Mouse (Mus musculus) heart, embryonic 16.5 days (tissue): ENCODE measurements around the gene Gm9513. TPM values are rescaled to one million over a fixed set of nuclear protein-coding genes. Genes with fewer than 3 reads are reported as not detected.

ENCODE experiments used
- ATAC-seq: fragments of 200-750 bp; cut with Nextera tagmentation; replicated peaks from 2 replicates; pipeline ENCODE4 v1.8.0; 2017; ENCODE audit warnings: moderate number of reproducible peaks; ENCODE audit not compliant: insufficient read depth, low FRiP score; ENCODE audit errors: extremely low read depth
- H3K27ac ChIP-seq: fragments of 300-500 bp; sonication (generic); 2 replicates; pipeline ENCODE4 v1.5.1; 2014; ENCODE audit warnings: mild to moderate bottlenecking, low read length, control low read depth, moderate library complexity
- H3K27me3 ChIP-seq: fragments of 300-500 bp; sonication (generic); 2 replicates; pipeline ENCODE4 v1.6.1; 2014; ENCODE audit warnings: low read length, mixed read lengths; ENCODE audit not compliant: control insufficient read depth, insufficient read depth
- H3K36me3 ChIP-seq: fragments of 300-500 bp; sonication (generic); 2 replicates; pipeline ENCODE4 v1.6.1; 2014; ENCODE audit not compliant: control insufficient read depth, insufficient read depth
- H3K4me1 ChIP-seq: fragments of 300-500 bp; sonication (generic); 2 replicates; pipeline ENCODE4 v1.6.1; 2014; ENCODE audit warnings: low read length, mixed read lengths; ENCODE audit not compliant: control insufficient read depth, insufficient read depth
- H3K4me2 ChIP-seq: fragments of 300-500 bp; sonication (generic); 2 replicates; pipeline ENCODE4 v1.6.1; 2014; ENCODE audit warnings: low read depth, mild to moderate bottlenecking, control low read depth, low read length
- H3K4me3 ChIP-seq: fragments of 300-500 bp; sonication (generic); 2 replicates; pipeline ENCODE4 v1.5.1; 2014; ENCODE audit warnings: mild to moderate bottlenecking, control low read depth, low read length
- H3K9ac ChIP-seq: fragments of 300-500 bp; sonication (generic); 2 replicates; pipeline ENCODE4 v1.6.1; 2014; ENCODE audit warnings: low read length, control low read depth
- H3K9me3 ChIP-seq: fragments of 300-500 bp; sonication (generic); replicated peaks from 2 replicates; pipeline ENCODE4 v1.6.1; 2016; ENCODE audit warnings: low read length; ENCODE audit not compliant: control insufficient read depth
- WGBS: fragments of 180-500 bp; shearing (Covaris S2); extraction: QIAGEN DNeasy Blood & Tissue Kit; methylation state at CpG from one replicate; pipeline ENCODE4 v1.1.7; 2014; 5-methylcytosine and 5-hydroxymethylcytosine counted together
- polyA plus RNA-seq: library from polyadenylated mRNA; unstranded; fragments of >200 nt; fragmentation: Nextera tagmentation; extraction: Ambion mirVana; gene quantifications from 2 replicates; pipeline ENCODE4 v1.2.1, GENCODE M21; 2015

The Gm9513 gene
- not detected in 2 replicates for polyA plus RNA-seq

DNA sequence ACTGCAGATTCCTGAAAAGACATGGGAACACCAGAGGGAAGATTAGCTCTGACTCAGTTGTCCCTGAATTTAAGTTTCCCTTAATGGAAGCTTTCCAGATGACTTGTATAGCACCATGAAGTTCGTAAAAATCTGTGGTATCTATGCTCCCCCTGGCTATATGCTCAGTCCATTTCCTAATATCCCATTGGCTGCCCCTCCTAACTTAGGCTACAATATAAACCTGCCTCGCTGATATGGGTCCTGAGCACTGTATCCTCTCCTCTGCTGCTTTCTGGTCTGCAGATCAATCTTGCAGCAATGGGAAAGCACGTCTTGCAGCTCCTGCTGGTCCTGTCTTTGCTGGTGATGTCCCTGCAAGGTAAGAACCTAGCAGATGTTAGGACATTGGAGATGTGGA lies at the start of gene Gm9513:
Gm9513 (plus strand) TSS at position 301 of the 400 bp plus-strand sequence.
- Histone ChIP-seq H3K36me3 (no peaks in the 10 kb centered on the region), H3K9me3 (peaks cover 4% of the 10 kb centered on the region; the same call in 1 of the 2 replicates), H3K4me1 (no peaks in the 10 kb centered on the region), H3K27ac (no peak within 1 kb of the TSS), H3K27me3 (no peaks in the 10 kb centered on the region), H3K9ac (no peak within 1 kb of the TSS), H3K4me2 (no peak within 1 kb of the TSS), H3K4me3 (no peak within 1 kb of the TSS)
- no peak for ATAC-seq
- 40% methylated on average over 3 of the region's 3 CpGs for WGBS

- H3K4me2 ChIP-seq, result no peak within 1 kb of the TSS
- 59% methylated on average over 4 of the region's 4 CpGs for WGBS
These were observed 43.9 kb upstream of the Gm9513 start, which contains the start of gene Gm7257 for GRCm38 (mm10) chr9:36431584-36431983. Gm7257 (plus strand) TSS chr9:36431884.

GRCm38 (mm10) chr9:36435051-36435764 lies 40.2 kb upstream of the Gm9513 start:
- Histone ChIP-seq H3K4me1 (no peaks in the 10 kb centered on the region), H3K9ac (no peak overlapping the region), H3K36me3 (no peaks in the 10 kb centered on the region), H3K27ac (no peak overlapping the region), H3K4me2 (no peak overlapping the region), H3K9me3 (no peaks in the 10 kb centered on the region), H3K27me3 (no peaks in the 10 kb centered on the region), H3K4me3 (no peak overlapping the region)
- 33% methylated on average over 2 of the region's 2 CpGs for WGBS
- no peak for ATAC-seq

More at GRCm38 (mm10) chr9:36431584-36431983, 43.9 kb upstream of the Gm9513 start, which contains the start of gene Gm7257:
- Histone ChIP-seq H3K36me3 (no peaks in the 10 kb centered on the region), H3K4me1 (no peaks in the 10 kb centered on the region), H3K4me3 (no peak within 1 kb of the TSS), H3K9ac (no peak within 1 kb of the TSS), H3K9me3 (peaks cover 2% of the 10 kb centered on the region; the same call in 1 of the 2 replicates), H3K27me3 (no peaks in the 10 kb centered on the region), H3K27ac (no peak within 1 kb of the TSS)
- ATAC-seq, result no peak

DNA sequence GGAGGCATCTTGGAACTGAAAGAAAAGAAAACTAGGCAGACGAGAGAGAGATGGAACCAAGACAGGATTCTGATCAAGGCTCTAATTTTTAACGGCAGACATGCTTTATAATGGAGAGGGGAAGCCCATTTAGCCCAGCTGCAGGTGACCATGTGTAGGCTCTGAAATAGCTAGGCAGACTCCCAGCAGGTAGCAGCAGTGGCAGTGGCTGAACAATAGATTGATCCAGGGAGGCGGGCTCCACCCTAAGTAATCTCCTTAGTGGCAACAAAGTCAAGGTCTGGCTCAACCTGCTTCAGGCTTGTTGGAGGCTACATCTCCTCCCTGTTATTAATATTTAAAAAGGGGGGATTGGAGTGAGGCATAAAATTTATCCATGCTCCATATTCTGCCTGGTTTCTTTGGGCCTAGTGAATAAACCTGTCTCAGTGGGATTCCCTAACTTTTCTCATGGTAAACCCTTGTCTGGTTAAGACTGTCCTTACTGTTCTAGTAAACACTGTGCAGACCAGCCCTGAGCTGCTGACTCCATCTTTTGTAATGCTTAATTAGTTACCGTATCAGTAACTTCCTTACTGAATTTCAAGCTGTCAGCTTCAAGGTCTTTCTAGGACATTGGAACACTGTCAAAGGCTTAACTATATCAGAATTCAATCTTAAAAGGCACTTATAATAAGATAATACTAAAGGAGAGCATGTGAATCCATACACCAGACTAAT lies 19.2 kb downstream of the Gm9513 start:
- no peak overlapping the region for H3K4me3 ChIP-seq
- peaks cover 5% of the 10 kb centered on the region; the same call in 1 of the 2 replicates for H3K9me3 ChIP-seq
- H3K9ac ChIP-seq, result no peak overlapping the region
- ATAC-seq, result no peak
- H3K27me3 ChIP-seq, result no peaks in the 10 kb centered on the region
- no peaks in the 10 kb centered on the region for H3K36me3 ChIP-seq
- no peak overlapping the region for H3K4me2 ChIP-seq
- no peaks in the 10 kb centered on the region for H3K4me1 ChIP-seq
- no peak overlapping the region for H3K27ac ChIP-seq
- WGBS, result 83% methylated on average over 4 of the region's 4 CpGs

- Histone ChIP-seq H3K4me2 (no peak overlapping the region), H3K9ac (no peak overlapping the region), H3K4me1 (no peaks in the 10 kb centered on the region), H3K9me3 (peaks cover 5% of the 10 kb centered on the region; the same call in 1 of the 2 replicates), H3K4me3 (no peak overlapping the region), H3K27me3 (no peaks in the 10 kb centered on the region), H3K36me3 (no peaks in the 10 kb centered on the region), H3K27ac (no peak overlapping the region)
- WGBS, result 36% methylated on average over 1 of the region's 1 CpGs
- no peak for ATAC-seq
These were observed 20.4 kb downstream of the Gm9513 start for GRCm38 (mm10) chr9:36495824-36496223.

DNA sequence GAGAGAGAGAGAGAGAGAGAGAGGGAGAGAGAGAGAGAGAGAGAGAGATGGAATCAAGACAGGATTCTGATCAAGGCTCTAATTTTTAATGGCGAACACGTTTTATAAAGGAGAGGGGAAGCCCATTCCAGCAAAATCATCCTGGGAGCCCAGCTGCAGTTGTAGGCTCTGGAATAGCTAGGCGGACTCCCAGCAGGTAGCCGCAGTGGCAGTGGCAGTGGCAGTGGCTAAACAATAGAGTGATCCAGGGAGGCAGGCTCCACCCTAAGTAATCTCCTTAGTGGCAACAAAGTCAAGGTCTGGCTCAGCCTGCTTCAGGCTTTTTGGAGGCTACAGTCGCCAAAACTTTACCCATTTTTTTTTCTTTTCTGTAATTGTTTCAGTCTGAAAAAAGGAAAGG lies 28.8 kb downstream of the Gm9513 start:
- Histone ChIP-seq H3K4me1 (no peaks in the 10 kb centered on the region), H3K9ac (no peak overlapping the region), H3K4me2 (no peak overlapping the region), H3K27me3 (no peaks in the 10 kb centered on the region), H3K9me3 (peaks cover 12% of the 10 kb centered on the region), H3K27ac (no peak overlapping the region), H3K4me3 (no peak overlapping the region), H3K36me3 (no peaks in the 10 kb centered on the region)
- ATAC-seq, result no peak
- 77% methylated on average over 5 of the region's 5 CpGs for WGBS

Other genes starting within 250 kb of the Gm9513 start
- not detected in 2 replicates for gene Gm7257, start 43.8 kb upstream of the Gm9513 start, polyA plus RNA-seq
- gene Gm5615, start 66.3 kb downstream of the Gm9513 start, polyA plus RNA-seq, result not detected in 2 replicates
- not detected in 2 replicates for gene Gm17689, start 107.0 kb downstream of the Gm9513 start, polyA plus RNA-seq
- not detected in 2 replicates for gene A630095E13Rik, start 167.7 kb downstream of the Gm9513 start, polyA plus RNA-seq
- gene Acrv1, start 217.6 kb downstream of the Gm9513 start, polyA plus RNA-seq, result not detected in 2 replicates